Mouse (Mus musculus) right cerebral cortex, postnatal 4 days (tissue): ENCODE data around the gene Gm21828.
"Not testable (repeated sequence)": the region's sequence is repeated elsewhere in the genome, so short reads cannot be mapped to it uniquely, and the experiment has no call there.

Experiments used
- DNase-seq: peaks from one replicate; pipeline ENCODE4 v3.0.0-alpha.2; 2022

The Gm21828 gene

DNA sequence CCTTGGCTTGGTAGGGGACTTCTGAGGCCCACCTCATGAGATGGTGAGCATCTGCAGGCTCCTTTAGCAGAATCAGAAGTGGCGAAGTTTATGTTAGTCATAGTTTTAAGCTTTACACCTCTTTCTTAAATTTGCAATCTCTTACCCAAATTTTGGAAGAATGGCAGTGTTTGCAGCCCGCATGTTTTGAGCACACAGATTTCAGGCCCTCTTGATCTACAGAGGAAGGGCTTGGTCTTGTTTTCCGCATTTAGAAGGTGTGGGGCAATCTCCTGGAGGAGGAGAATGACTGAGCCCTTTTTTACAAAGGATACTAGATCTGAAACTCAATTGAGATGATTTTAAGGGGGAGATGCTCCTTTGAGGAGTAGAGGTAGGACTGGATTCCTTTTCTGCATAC is at the start of gene Gm21828:
Gene Gm21828, minus strand, starts transcription at position 101 of the 400 bp plus-strand sequence.
- DNase-seq = not testable (repeated sequence)

DNA sequence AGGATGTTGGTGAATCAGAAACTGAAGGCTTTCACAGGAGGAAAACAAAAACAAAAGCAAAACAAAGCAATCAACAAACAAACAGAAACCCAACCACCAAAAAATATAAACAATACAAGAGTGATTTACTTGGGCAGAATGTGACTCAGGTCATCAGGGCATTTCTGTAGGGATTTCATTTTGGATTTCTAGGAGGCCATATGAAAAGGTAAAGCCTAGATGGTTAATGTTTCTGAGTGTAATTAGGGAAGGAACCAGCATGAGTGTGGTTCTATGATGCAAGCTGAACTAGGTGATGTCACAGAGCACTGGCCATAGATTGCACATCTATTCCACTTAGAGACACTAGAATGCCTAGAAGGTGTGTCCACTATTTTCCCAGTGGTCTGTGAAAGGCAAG is 28.4 kb upstream of the Gm21828 start, which contains the start of the genes Gm21440 and Gm21454:
Gene Gm21440, plus strand, starts transcription at position 301 of the 400 bp plus-strand sequence.
Gene Gm21454, plus strand, starts transcription at position 352 of the 400 bp plus-strand sequence.
- not testable (repeated sequence) for DNase-seq
